In the genomic region with DNA sequence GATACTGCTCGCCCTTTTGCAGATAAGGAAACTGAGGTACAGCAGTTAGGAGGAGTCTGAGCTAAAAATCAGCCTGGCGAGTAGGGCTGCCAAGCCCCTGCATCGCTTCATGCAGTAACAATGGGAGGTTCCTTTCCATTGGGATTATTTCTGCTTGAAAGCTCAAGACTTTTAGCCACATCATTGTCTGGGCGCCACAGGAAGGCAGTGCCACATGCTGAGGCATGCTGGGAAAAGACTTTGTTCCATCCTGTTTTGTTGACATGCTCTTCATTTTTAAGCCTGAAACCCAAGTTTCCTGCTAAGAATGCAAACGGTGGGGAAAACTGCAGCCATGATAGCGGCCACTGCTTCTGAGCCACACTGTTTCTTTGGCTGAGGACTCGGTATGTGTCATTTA, we compare ENCODE assay signal across 23 mouse cellular contexts.
DNase-seq lines count a peak whose midpoint lies in the region; ATAC-seq and TF ChIP-seq lines count a peak whose summit lies in the region.
"Had no signal": no experiment of that assay in that cellular context is flagged by ENCODE, and none has a peak within 500 bp of the region (broad histone marks: within the 10 kb centered on the region; RNA-seq: fewer than 3 reads in every experiment).

No protein-coding gene starts in this region.

- no peak overlapping the region for H3K4me3 ChIP-seq in layer of hippocampus, adult 2 months
- no peak overlapping the region for H3K4me3 ChIP-seq in neural tube, embryonic 13.5 days
- H3K4me3 ChIP-seq: erythroblast, embryonic 14.5 days had no signal

- peaks cover 78% of the 10 kb centered on the region for H3K4me1 ChIP-seq in neural tube, embryonic 13.5 days (replicated peaks)

- no peaks in the 10 kb centered on the region for H3K9me3 ChIP-seq in neural tube, embryonic 13.5 days

- peak; percentile 47 for DNase-seq in embryo, embryonic 10.5 days (ENCODE audit: low spot score)
- no peak for DNase-seq in embryo, embryonic 11 days
- peak in 1 of 2 experiments; percentile 11 for DNase-seq in layer of hippocampus, adult 2 months (ENCODE audit: low spot score in 2 of 2)
- DNase-seq in layer of hippocampus, postnatal 10 days (ENCODE audit: low spot score in 2 of 2), result no peak
- peak; percentile 58 for DNase-seq in brain, embryonic 14.5 days (ENCODE audit: low read depth)
- no peak for DNase-seq in spleen, adult 12 weeks (ENCODE audit: low spot score)
- no peak for DNase-seq in left cerebral cortex, adult 8-10 months (ENCODE audit: low spot score in 2 of 2)
- DNase-seq: adrenal gland, postnatal 36 days; cerebellum, adult 8-10 months; gastrocnemius, postnatal 36 days; kidney, adult 2 months; kidney, postnatal 25 days; layer of hippocampus, adult 9-11 months; liver; spleen, adult 18-20 months; thymus, adult 18-20 months had no signal

- H3K27me3 ChIP-seq in neural tube, embryonic 13.5 days, result peaks cover 57% of the 10 kb centered on the region
- H3K27me3 ChIP-seq: CH12.LX had no signal

- H3K4me2 ChIP-seq in neural tube, embryonic 13.5 days, result no peak overlapping the region
- H3K4me2 ChIP-seq: heart, embryonic 11.5 days had no signal

- H3K9ac ChIP-seq in neural tube, embryonic 13.5 days, result no peak overlapping the region
- H3K9ac ChIP-seq: liver, postnatal 0 days had no signal

- no peaks in the 10 kb centered on the region for H3K36me3 ChIP-seq in neural tube, embryonic 13.5 days

- TF ChIP-seq POLR2A in brain, embryonic 14.5 days (IDR thresholded peaks at IDR 0.05; ENCODE audit: borderline replicate concordance, extremely low read depth, insufficient read depth, insufficient read length, poor library complexity, severe bottlenecking), result no peak

- ATAC-seq in neural tube, embryonic 13.5 days (ENCODE audit: low read depth), result no peak
- ATAC-seq: activated CD4-positive, CD25-positive, alpha-beta regulatory T cell, adult 4 months; hindbrain, postnatal 0 days; liver, postnatal 0 days had no signal

- WGBS in neural tube, embryonic 13.5 days, result 17% methylated on average over 7 of the region's 7 CpGs

- peak overlapping the region; percentile 53 for H3K27ac ChIP-seq in layer of hippocampus, adult 2 months
- H3K27ac ChIP-seq in neural tube, embryonic 13.5 days (replicated peaks), result 0 out of 2 replicates have a peak overlapping the region, but pooled peaks have one; percentile 4
- H3K27ac ChIP-seq: hindbrain, postnatal 0 days had no signal

- no peak for TF ChIP-seq CTCF in layer of hippocampus, adult 2 months (conservative IDR thresholded peaks at IDR 0.05)
- TF ChIP-seq CTCF in brain, embryonic 14.5 days (IDR thresholded peaks at IDR 0.05; ENCODE audit: borderline replicate concordance, extremely low read depth, insufficient read depth, insufficient read length), result no peak

Comparison
In these comparisons a context has a peak if more than half of its experiments do, and no peak if none do; other contexts are left out.
1. DNase-seq: peak in embryo, embryonic 10.5 days (single experiment) and brain, embryonic 14.5 days (single experiment); none in embryo, embryonic 11 days (single experiment), layer of hippocampus, postnatal 10 days (0 of 2), spleen, adult 12 weeks (single experiment) and left cerebral cortex, adult 8-10 months (0 of 2).